Mouse (Mus musculus) olfactory bulb, adult 2 months (tissue): Measurements from ENCODE around the gene Angptl4.

Experiments
- CTCF ChIP-seq: fragments of 200-500 bp; IDR thresholded peaks from 2 replicates; pipeline ENCODE4 v1.5.1; 2012; ENCODE audit warnings: low read depth, mild to moderate bottlenecking, low read length, moderate library complexity; ENCODE audit not compliant: insufficient read depth
- POLR2A ChIP-seq: fragments of 200-500 bp; IDR thresholded peaks from 2 replicates; pipeline ENCODE4 v1.6.1; 2012; ENCODE audit warnings: mild to moderate bottlenecking, low read depth, low read length, moderate library complexity; ENCODE audit not compliant: insufficient read depth

- TF ChIP-seq CTCF (no peak), POLR2A (no peak)
Observed at GRCm38 (mm10) chr17:33811142-33811516, 29.5 kb upstream of the Angptl4 start.
